ENCODE assay signal across 15 mouse cellular contexts in the genomic region with DNA sequence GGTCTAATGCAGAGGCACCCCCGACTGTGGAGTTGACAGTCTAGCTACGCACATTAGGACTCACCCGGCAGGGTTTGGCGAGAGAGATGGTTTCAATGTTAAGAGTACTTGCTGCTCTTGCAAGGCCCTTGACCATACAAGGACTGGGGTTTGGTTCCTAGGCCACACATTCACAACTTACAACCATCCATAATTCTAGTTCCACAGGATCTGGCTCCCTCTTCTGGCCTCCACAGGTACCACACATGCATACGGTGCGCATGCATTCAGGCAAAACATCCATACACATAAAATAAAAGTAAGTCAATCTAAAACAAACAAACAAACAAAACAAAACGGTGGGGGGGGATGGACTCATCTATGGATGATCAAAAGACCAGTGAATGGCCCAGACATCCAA. TPM values are rescaled to one million over a fixed set of nuclear protein-coding genes. Genes with fewer than 3 reads are reported as not detected.
A peak's percentile ranks its signal among the peaks of the same experiment; 100 is the strongest.
DNase-seq lines count a peak whose midpoint lies in the region; TF ChIP-seq lines count a peak whose summit lies in the region.
"Had no signal": no experiment of that assay in that cellular context is flagged by ENCODE, and none has a peak within 500 bp of the region (broad histone marks: within the 10 kb centered on the region; RNA-seq: fewer than 3 reads in every experiment).

No protein-coding gene starts in this region.

- peak; percentile 40 for TF ChIP-seq CTCF in layer of hippocampus, adult 2 months (conservative IDR thresholded peaks at IDR 0.05)
- TF ChIP-seq CTCF in brain, embryonic 14.5 days (IDR thresholded peaks at IDR 0.05; ENCODE audit: borderline replicate concordance, extremely low read depth, insufficient read depth, insufficient read length): peak; percentile 14; the same call in 1 of the 2 replicates

- TF ChIP-seq POLR2A in brain, embryonic 14.5 days (IDR thresholded peaks at IDR 0.05; ENCODE audit: borderline replicate concordance, extremely low read depth, insufficient read depth, insufficient read length, poor library complexity, severe bottlenecking): no peak

- H3K4me3 ChIP-seq in layer of hippocampus, adult 2 months: no peak overlapping the region
- H3K4me3 ChIP-seq: erythroblast, embryonic 14.5 days; stomach, embryonic 15.5 days had no signal

- no peak overlapping the region for H3K27ac ChIP-seq in layer of hippocampus, adult 2 months
- H3K27ac ChIP-seq: stomach, embryonic 15.5 days had no signal

- DNase-seq in layer of hippocampus, adult 2 months (ENCODE audit: low spot score in 2 of 2): no peak
- DNase-seq in layer of hippocampus, adult 9-10 months (ENCODE audit: low spot score): no peak
- peak; percentile 17 for DNase-seq in 416B (ENCODE audit: low read depth)
- peak; percentile 8 to 12 for DNase-seq in B cell, adult 2 months
- no peak for DNase-seq in brain, embryonic 14.5 days (ENCODE audit: low read depth)
- no peak for DNase-seq in layer of hippocampus, adult 8-10 months (ENCODE audit: low spot score in 2 of 2)
- no peak for DNase-seq in adrenal gland, postnatal 4 days (ENCODE audit: low spot score in 2 of 2)
- DNase-seq: adrenal gland, adult 8-10 months; cerebellum, adult 11-12 months; heart, adult 18-20 months; kidney, adult 18-20 months; right cerebral cortex, postnatal 4 days had no signal

RNA-seq across cellular contexts. Expression of a gene that starts 15.3 kb away (rescaled TPM):
- total RNA-seq in layer of hippocampus, adult 2 months (2021): under 1 TPM; 0.44 to 0.79 TPM
- polyA plus RNA-seq in brain, embryonic 14.5 days (2012; rRNA removed): 3.6 and 3.9 TPM in 2 replicates
- under 1 TPM; 0.72 to 0.95 (median 0.82) TPM for total RNA-seq in layer of hippocampus, adult 8-10 months (2022)
- total RNA-seq in adrenal gland, postnatal 4 days (2021): under 1 TPM; 0.34 to 0.59 TPM
- total RNA-seq: adrenal gland, adult 8-10 months; heart, adult 18-20 months; hematopoietic stem cell, adult 5-6 weeks had no signal
- polyA plus RNA-seq: erythroblast, embryonic 14.5 days had no signal

RNA-seq across cellular contexts. Expression of a gene that starts 18.4 kb away (rescaled TPM):
- total RNA-seq in layer of hippocampus, adult 2 months (2021): 1 to 10 TPM; 3.9 to 4.5 TPM
- polyA plus RNA-seq in brain, embryonic 14.5 days (2012; rRNA removed): 3.8 and 4.1 TPM in 2 replicates
- 1 to 10 TPM; 3.7 to 5.4 (median 4.3) TPM for total RNA-seq in layer of hippocampus, adult 8-10 months (2022)
- total RNA-seq in adrenal gland, postnatal 4 days (2021): 1 to 10 TPM; 5.9 to 6.1 TPM

RNA-seq across cellular contexts. Expression of a gene that starts 38.7 kb away (rescaled TPM):
- 10 to 100 TPM; 11.7 to 13.9 TPM for total RNA-seq in layer of hippocampus, adult 2 months (2021)
- polyA plus RNA-seq in brain, embryonic 14.5 days (2012; rRNA removed): 16.8 and 17.2 TPM in 2 replicates
- total RNA-seq in layer of hippocampus, adult 8-10 months (2022): 10 to 100 TPM; 11.2 to 13.8 (median 12.7) TPM
- 10 to 100 TPM in 1 of 2 experiments, 1 to 10 TPM in 1; 7.1 to 10.3 TPM for total RNA-seq in adrenal gland, postnatal 4 days (2021)

RNA-seq across cellular contexts. Expression of a gene that starts 40.9 kb away (rescaled TPM):
- 10 to 100 TPM; 76.3 to 81.2 TPM for total RNA-seq in layer of hippocampus, adult 2 months (2021)
- 65.0 and 97.6 TPM in 2 replicates for polyA plus RNA-seq in brain, embryonic 14.5 days (2012; rRNA removed)
- 10 to 100 TPM; 62.3 to 84.3 (median 70.8) TPM for total RNA-seq in layer of hippocampus, adult 8-10 months (2022)
- 10 to 100 TPM; 84.4 to 100.0 TPM for total RNA-seq in adrenal gland, postnatal 4 days (2021)

RNA-seq across cellular contexts. Expression of a gene that starts 45.5 kb away (rescaled TPM):
- 100 to 1,000 TPM; 208 to 225 TPM for total RNA-seq in layer of hippocampus, adult 2 months (2021)
- polyA plus RNA-seq in brain, embryonic 14.5 days (2012; rRNA removed): 164 TPM in 2 replicates
- 100 to 1,000 TPM; 204 to 223 (median 217) TPM for total RNA-seq in layer of hippocampus, adult 8-10 months (2022)
- total RNA-seq in adrenal gland, postnatal 4 days (2021): 100 to 1,000 TPM; 115 to 125 TPM

Comparison
In these comparisons a context has a peak if more than half of its experiments do, and no peak if none do; other contexts are left out.
1. DNase-seq: peak in 416B (single experiment) and B cell, adult 2 months (2 of 2); none in layer of hippocampus, adult 2 months (0 of 2), layer of hippocampus, adult 9-10 months (single experiment), brain, embryonic 14.5 days (single experiment), layer of hippocampus, adult 8-10 months (0 of 2) and adrenal gland, postnatal 4 days (0 of 2).